Mouse (Mus musculus): Measurements from ENCODE around the gene Cdip1. TPM values are rescaled to one million over a fixed set of nuclear protein-coding genes. Genes with fewer than 3 reads are reported as not detected.
"Not testable (repeated sequence)": the region's sequence is repeated elsewhere in the genome, so short reads cannot be mapped to it uniquely, and the experiment has no call there.

The Cdip1 gene
- polyA plus RNA-seq, 1 experiment from 2014 or later, result 132 TPM

DNA sequence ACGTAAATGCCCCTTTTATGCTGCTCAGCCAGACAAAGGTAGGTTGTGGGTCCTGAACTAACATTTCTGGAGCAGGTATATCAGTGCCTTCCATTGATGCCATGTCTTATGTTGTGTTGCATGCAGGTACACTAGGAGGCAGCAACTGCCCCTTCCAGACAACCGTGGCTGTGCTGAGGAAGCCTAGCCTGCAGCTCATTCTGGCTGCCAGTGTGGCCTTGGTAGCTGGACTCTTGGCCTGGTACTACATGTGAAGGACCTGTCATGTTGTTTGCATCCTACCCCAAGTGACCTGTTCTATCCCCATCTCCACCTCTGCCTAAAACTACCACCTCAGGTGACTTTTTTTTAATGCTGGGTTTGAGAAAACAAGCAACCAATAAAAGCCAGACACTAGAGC is 24.2 kb downstream of the Cdip1 start:
- Histone ChIP-seq H3K36me3 (replicated peaks) (peaks cover 62% of the 10 kb centered on the region), H3K9ac (no peak overlapping the region), H3K4me2 (no peak overlapping the region), H3K4me1 (no peaks in the 10 kb centered on the region), H3K9me3 (no peaks in the 10 kb centered on the region), H3K4me3 (no peak overlapping the region), H3K27ac (no peak overlapping the region), H3K27me3 (replicated peaks) (no peaks in the 10 kb centered on the region)
- ATAC-seq (replicated peaks), result no peak
- 95% methylated on average over 2 of the region's 2 CpGs for WGBS

DNA sequence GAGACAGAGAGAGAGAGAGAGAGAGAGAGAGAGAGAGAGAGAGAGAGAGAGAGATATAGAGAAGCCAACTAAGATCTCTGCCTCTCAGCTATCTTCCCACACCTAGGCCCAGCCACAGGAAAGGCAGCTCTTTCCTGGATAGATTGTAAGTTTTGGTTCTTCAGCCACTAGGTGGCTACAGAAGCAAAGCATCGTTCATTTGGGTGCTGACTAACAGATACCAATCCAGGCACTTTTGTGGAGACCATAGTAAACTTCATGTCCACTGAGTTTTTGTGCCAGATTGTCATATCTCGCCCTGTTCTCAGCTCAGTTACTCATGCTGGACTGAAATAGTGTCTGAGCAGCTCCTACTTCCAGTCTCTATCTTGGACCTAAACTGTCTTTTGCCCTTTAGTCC is 26.8 kb downstream of the Cdip1 start:
- Histone ChIP-seq H3K4me3 (no peak overlapping the region), H3K27ac (no peak overlapping the region), H3K27me3 (replicated peaks) (no peaks in the 10 kb centered on the region), H3K4me2 (no peak overlapping the region), H3K4me1 (no peaks in the 10 kb centered on the region), H3K9me3 (no peaks in the 10 kb centered on the region), H3K36me3 (replicated peaks) (peaks cover 38% of the 10 kb centered on the region), H3K9ac (no peak overlapping the region)
- 47% methylated on average over 2 of the region's 2 CpGs for WGBS
- no peak for ATAC-seq (replicated peaks)

DNA sequence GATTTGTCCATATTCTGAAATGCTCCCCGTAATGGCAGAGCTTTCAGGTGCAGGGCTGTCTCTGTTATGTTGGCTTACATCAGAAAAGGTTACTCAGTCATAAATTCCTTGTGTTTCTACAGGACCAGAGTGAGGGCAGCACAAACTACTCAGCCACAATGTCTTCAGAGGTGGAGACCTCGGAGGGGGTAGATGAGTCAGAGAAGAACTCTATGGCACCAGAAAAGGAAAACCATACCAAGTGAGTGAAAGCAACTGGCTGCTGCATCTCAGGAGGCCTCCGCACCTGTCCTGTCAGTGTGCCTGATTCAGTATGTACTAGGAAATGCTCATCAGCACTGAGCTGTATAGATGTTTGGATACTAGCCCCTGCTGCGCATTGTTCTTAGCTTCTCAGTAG is 27.7 kb downstream of the Cdip1 start:
- H3K27ac ChIP-seq, result no peak overlapping the region
- H3K4me3 ChIP-seq, result no peak overlapping the region
- whole genome bisulfite sequencing, result 94% methylated on average over 4 of the region's 4 CpGs
- H3K4me1 ChIP-seq, result peaks cover 4% of the 10 kb centered on the region; the same call in 1 of the 2 replicates
- no peak overlapping the region for H3K9ac ChIP-seq
- ATAC-seq (replicated peaks), result no peak
- H3K27me3 ChIP-seq (replicated peaks), result no peaks in the 10 kb centered on the region
- peaks cover 30% of the 10 kb centered on the region for H3K36me3 ChIP-seq (replicated peaks)
- no peaks in the 10 kb centered on the region for H3K9me3 ChIP-seq
- H3K4me2 ChIP-seq, result no peak overlapping the region

DNA sequence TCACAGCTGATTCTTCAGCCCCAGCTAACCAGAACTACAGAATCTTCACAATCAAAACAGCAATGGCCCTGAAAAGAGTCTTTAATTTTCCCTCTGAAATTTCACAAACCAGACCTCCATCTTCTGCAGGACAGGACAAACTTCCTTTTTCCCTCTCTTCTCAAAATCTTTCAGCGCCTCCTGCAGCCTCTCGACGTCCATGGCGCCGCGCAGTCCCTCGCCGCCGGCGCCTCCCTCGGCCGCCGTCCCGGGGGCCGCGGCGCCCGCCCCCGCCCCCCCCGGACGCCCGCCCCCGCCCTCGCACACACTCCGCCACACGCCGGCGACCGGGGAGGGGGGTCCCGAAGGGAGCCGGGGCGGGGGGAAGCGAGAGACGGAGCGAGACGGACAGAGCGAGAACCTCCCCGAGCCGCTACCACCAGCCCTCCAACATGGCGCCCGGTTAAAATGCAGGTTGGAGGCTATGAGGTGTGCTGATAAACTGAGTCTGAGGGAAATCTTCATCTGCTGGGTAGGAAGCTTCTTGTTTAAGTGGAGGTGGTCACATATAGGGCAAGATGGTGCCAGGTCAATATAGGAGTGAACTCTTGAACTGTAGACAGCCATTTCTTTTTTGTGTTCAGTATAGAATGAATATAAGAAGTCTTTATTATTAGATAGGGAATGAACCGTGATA is 33.3 kb downstream of the Cdip1 start:
- Histone ChIP-seq H3K27ac (peak overlapping the region; percentile 82), H3K9ac (peak overlapping the region; percentile 42), H3K4me3 (peak overlapping the region; percentile 40), H3K4me2 (peak overlapping the region; percentile 49)
- H3K36me3 ChIP-seq (replicated peaks); H3K4me1 ChIP-seq; H3K9me3 ChIP-seq; H3K27me3 ChIP-seq (replicated peaks): not testable (repeated sequence)
- peak; percentile 90 for ATAC-seq (replicated peaks)
- 5% methylated on average over 39 of the region's 42 CpGs for WGBS

DNA sequence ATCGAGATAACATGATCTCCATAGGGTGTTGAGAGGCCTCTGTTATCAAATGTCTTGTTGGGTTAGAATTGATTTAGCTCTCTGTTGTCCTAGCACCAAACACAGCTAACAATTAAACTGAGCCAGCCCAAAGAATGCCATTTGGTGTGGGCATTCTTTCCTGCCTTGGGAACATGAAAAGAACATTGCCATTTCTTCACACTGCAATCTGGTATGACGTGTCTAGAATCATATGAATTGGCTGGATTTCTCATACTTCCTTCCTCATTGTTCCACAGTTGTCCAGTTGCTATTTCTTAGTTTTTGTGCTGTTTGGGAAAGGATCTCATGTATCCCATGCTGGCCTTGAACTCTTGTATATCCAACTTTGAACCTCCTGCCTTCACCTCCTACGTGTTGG is 36.0 kb downstream of the Cdip1 start:
- no peaks in the 10 kb centered on the region for H3K27me3 ChIP-seq (replicated peaks)
- no peaks in the 10 kb centered on the region for H3K9me3 ChIP-seq
- no peaks in the 10 kb centered on the region for H3K36me3 ChIP-seq (replicated peaks)
- H3K27ac ChIP-seq, result no peak overlapping the region
- no peak for ATAC-seq (replicated peaks)
- H3K4me2 ChIP-seq, result no peak overlapping the region
- no peak overlapping the region for H3K4me3 ChIP-seq
- no peak overlapping the region for H3K9ac ChIP-seq
- peaks cover 9% of the 10 kb centered on the region; the same call in 1 of the 2 replicates for H3K4me1 ChIP-seq
- WGBS, result 94% methylated on average over 3 of the region's 3 CpGs

DNA sequence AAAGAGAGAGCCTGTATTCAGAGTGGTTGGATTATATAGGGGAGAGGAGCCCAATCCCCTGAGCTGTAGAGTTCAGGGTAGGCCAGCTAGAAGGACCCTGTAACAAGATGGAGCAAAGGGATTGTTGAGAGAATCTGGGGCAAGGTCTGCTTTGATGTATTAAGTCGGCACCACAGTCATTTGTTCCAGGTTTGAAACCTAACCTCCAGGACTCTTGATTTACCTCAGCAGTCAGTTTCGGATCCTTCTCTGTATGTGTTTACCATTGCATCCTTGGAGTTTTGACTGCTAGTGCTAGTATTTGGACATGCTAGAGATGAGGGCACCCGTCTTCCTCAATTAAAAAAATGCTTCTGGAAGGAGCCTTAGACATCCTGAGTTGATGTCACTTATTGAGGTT is 37.9 kb downstream of the Cdip1 start:
- Histone ChIP-seq H3K27ac (no peak overlapping the region), H3K9ac (no peak overlapping the region), H3K27me3 (replicated peaks) (no peaks in the 10 kb centered on the region), H3K4me3 (no peak overlapping the region), H3K36me3 (replicated peaks) (no peaks in the 10 kb centered on the region), H3K9me3 (no peaks in the 10 kb centered on the region), H3K4me1 (peaks cover 1% of the 10 kb centered on the region; the same call in 1 of the 2 replicates), H3K4me2 (no peak overlapping the region)
- no peak for ATAC-seq (replicated peaks)
- WGBS, result 95% methylated on average over 3 of the region's 3 CpGs

DNA sequence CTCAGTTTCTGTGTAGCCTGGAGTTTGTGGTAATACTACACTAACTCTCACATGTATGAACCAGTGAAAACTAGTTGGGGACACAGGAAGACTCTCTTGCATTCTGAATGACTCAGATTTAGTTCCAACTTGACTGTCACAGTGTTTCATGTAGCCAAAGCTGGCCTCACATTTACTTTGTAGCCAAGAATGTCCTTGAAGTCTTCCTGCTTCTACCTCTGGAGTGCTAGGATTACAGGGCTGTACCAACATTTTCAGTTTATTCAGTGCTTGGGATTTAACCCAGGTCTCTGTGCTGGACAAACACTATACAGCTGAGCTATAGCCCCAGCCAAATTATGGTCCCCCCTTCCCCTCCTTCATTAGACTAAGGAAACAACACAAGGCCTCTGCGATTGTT is 47.9 kb downstream of the Cdip1 start:
- no peaks in the 10 kb centered on the region for H3K27me3 ChIP-seq (replicated peaks)
- H3K4me3 ChIP-seq, result no peak overlapping the region
- no peak overlapping the region for H3K9ac ChIP-seq
- 97% methylated on average over 1 of the region's 1 CpGs for WGBS
- H3K4me2 ChIP-seq, result no peak overlapping the region
- no peaks in the 10 kb centered on the region for H3K4me1 ChIP-seq
- H3K9me3 ChIP-seq, result no peaks in the 10 kb centered on the region
- H3K36me3 ChIP-seq (replicated peaks), result no peaks in the 10 kb centered on the region
- no peak overlapping the region for H3K27ac ChIP-seq
- no peak for ATAC-seq (replicated peaks)

DNA sequence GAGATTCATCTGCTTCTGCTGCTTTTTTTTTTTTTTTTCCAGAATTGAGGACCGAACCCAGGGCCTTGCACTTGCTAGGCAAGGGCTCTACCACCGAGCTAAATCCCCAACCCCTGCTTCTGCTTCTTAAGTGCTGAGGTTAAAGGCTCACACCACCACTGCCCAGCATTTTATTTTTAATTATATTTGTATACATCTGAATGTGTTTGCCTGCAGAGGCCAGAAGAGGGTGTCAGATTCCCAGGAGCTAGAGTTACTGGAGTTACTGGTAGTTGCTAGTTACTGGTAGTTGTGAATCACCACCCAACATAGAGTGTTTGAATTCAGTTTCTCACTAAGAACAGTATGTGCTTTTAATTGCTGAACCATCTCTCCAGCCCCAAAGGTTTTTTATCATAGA is 50.1 kb downstream of the Cdip1 start:
- no peak overlapping the region for H3K4me2 ChIP-seq
- H3K27me3 ChIP-seq (replicated peaks), result no peaks in the 10 kb centered on the region
- H3K4me3 ChIP-seq, result no peak overlapping the region
- no peaks in the 10 kb centered on the region for H3K36me3 ChIP-seq (replicated peaks)
- no peak overlapping the region for H3K9ac ChIP-seq
- 84% methylated on average over 2 of the region's 2 CpGs for WGBS
- H3K4me1 ChIP-seq, result no peaks in the 10 kb centered on the region
- no peaks in the 10 kb centered on the region for H3K9me3 ChIP-seq
- no peak overlapping the region for H3K27ac ChIP-seq
- ATAC-seq (replicated peaks), result no peak

DNA sequence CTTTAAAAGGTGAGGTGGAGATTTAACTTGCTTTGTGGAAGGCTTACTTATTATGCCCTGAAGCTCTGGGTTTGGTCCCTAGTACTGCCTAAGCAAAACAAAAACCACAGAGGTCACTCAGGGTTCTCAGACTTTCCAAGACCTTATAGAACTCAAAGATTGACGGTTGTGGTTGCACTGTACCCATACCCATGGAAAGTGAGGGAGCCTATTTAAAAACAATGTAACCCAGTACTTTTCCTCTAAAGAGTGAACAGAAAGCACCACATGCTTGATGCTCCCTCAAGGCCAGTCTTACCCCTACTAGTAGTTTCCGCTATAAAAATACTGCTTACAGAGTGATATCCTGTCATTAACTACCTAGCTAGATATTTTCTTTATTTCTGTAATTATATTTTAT is 53.8 kb downstream of the Cdip1 start:
- ATAC-seq (replicated peaks), result no peak

DNA sequence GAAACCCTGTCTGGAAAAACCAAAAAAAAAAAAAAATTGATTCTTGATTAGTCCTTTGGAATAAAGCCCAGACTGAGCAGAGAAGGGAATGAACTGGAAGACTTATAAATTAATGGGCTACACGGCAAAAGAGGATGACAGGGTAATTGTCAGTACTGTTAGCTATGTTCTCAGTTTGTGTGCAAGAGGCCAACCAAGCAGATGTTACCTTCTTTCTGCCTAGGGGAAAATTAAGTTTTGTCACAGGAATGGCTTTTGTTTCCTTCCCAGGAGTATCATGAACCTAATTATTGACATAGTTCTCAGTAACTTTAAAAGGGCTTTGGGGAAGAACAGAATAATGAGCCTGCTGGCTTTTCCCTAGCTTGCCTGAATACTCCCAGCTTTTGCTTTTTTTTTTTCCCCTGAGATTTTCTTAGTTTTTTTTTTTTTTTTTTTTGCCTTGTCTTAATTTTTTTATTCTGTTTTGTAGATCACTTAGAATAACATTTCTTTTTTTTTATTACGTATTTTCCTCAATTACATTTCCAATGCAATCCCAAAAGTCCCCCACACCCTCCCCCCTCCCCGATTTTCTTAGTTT is 59.2 kb downstream of the Cdip1 start:
- H3K9ac ChIP-seq, result no peak overlapping the region
- WGBS, result 82% methylated on average over 3 of the region's 3 CpGs

More for the DNA sequence above, 53.8 kb downstream of the Cdip1 start:
- Histone ChIP-seq H3K27me3 (replicated peaks) (no peaks in the 10 kb centered on the region), H3K9ac (no peak overlapping the region), H3K9me3 (no peaks in the 10 kb centered on the region), H3K27ac (no peak overlapping the region), H3K4me2 (no peak overlapping the region), H3K36me3 (replicated peaks) (no peaks in the 10 kb centered on the region), H3K4me1 (no peaks in the 10 kb centered on the region), H3K4me3 (no peak overlapping the region)
- 95% methylated on average over 2 of the region's 2 CpGs for WGBS

DNA sequence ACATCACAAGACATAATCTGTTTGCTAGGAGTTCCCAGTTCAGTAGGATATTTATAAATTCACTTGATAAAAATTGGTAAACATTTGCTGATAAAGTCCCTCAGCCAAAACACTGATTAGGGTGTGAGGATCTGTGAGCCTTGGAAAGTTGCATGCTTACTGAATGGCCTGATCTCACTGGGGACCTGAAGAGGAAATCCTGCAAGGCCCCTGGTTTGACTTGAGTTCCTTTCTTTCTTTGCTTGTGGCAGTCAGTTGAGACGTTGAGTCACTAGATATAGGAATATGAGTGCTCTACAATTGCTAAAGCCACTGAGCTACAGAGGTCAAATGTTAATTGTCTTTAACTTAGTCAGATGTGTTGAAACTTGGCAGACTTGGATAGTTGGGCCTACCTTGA is 62.1 kb downstream of the Cdip1 start:
- Histone ChIP-seq H3K27me3 (replicated peaks) (no peaks in the 10 kb centered on the region), H3K9me3 (no peaks in the 10 kb centered on the region), H3K9ac (no peak overlapping the region), H3K4me2 (peak overlapping the region; percentile 57; the same call in 1 of the 2 replicates), H3K36me3 (replicated peaks) (no peaks in the 10 kb centered on the region), H3K4me1 (peaks cover 10% of the 10 kb centered on the region), H3K27ac (no peak overlapping the region), H3K4me3 (no peak overlapping the region)
- WGBS, result 68% methylated on average over 1 of the region's 1 CpGs
- no peak for ATAC-seq (replicated peaks)

More for the DNA sequence above, 59.2 kb downstream of the Cdip1 start:
- peaks cover 10% of the 10 kb centered on the region for H3K4me1 ChIP-seq
- H3K36me3 ChIP-seq (replicated peaks), result no peaks in the 10 kb centered on the region
- no peak overlapping the region for H3K27ac ChIP-seq
- no peaks in the 10 kb centered on the region for H3K27me3 ChIP-seq (replicated peaks)
- no peak overlapping the region for H3K4me2 ChIP-seq
- H3K9me3 ChIP-seq, result no peaks in the 10 kb centered on the region
- no peak overlapping the region for H3K4me3 ChIP-seq
- no peak for ATAC-seq (replicated peaks)

DNA sequence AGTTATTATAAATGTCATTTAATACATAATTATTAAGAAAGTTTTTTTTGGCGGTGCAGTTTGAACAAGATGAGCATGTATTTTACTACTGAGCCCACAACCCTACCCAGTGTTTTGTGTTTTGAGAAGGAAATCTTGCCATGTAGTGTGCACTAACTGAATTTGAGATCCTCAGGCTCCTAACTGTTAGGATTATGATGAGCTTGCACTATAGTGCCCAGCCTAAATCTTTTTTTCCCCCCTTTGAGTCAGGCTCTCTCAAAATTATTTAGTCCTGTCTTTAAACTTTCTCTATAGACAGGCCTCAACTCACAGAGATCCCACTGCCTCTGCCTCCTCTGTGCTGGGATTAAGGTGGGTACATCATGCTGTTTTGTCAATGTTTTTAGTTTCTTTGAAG is 62.6 kb downstream of the Cdip1 start:
- Histone ChIP-seq H3K4me3 (no peak overlapping the region; the same call in 1 of the 2 replicates), H3K27me3 (replicated peaks) (no peaks in the 10 kb centered on the region), H3K4me1 (peaks cover 10% of the 10 kb centered on the region), H3K27ac (no peak overlapping the region), H3K9me3 (no peaks in the 10 kb centered on the region), H3K36me3 (replicated peaks) (no peaks in the 10 kb centered on the region), H3K4me2 (peak overlapping the region; percentile 57), H3K9ac (no peak overlapping the region)
- no peak for ATAC-seq (replicated peaks)
- WGBS, result 95% methylated on average over 1 of the region's 1 CpGs

DNA sequence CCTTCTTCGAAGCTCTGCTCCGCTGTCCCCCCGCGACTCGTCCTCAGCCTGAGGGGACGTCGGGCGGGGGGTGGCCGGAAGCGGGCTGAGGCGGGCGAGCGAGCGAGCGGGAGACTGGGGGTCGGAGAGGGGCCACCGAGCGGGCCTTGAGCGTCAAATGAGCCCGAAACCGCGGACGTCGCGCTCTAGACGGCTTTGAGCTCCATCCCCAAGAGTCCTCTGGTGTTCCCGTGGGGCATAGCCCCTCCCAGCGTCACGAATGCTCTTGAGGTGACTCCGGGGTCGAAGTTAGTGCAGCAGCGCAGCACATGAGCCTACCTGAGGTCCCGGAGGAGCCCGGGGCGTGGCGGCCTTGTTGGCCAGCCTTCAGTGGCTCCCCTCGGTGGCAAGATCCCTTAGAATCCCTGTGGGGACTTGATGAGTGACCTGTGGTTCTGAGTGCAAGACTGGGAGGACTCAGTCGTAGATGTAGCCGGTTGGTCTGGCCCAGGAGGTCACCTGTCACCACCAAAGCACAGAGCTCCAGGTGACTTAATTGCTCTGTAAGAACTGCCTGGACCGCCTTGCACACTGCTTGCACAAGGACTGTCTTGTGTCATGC is 63.5 kb downstream of the Cdip1 start:
- Histone ChIP-seq H3K4me2 (peak overlapping the region; percentile 57), H3K36me3 (replicated peaks) (no peaks in the 10 kb centered on the region), H3K4me1 (peaks cover 10% of the 10 kb centered on the region), H3K9ac (peak overlapping the region; percentile 93), H3K9me3 (no peaks in the 10 kb centered on the region), H3K27ac (peak overlapping the region; percentile 85), H3K27me3 (replicated peaks) (no peaks in the 10 kb centered on the region), H3K4me3 (peak overlapping the region; percentile 92)
- peak; percentile 51 for ATAC-seq (replicated peaks)
- 1% methylated on average over 40 of the region's 40 CpGs for WGBS

All from midbrain, embryonic 15.5 days (tissue).